Mouse (Mus musculus): ENCODE data around the gene Cic.

- TF ChIP-seq GATA1 (IDR thresholded peaks at IDR 0.05; ENCODE audit: borderline replicate concordance, low read length) (no peak), FLI1 (IDR thresholded peaks at IDR 0.05; ENCODE audit: low read length) (no peak)
Measured at GRCm38 (mm10) chr7:25289925-25290324, 22.4 kb downstream of the Cic start.
